15 mouse cellular contexts compared by ENCODE assay signal in the genomic region with DNA sequence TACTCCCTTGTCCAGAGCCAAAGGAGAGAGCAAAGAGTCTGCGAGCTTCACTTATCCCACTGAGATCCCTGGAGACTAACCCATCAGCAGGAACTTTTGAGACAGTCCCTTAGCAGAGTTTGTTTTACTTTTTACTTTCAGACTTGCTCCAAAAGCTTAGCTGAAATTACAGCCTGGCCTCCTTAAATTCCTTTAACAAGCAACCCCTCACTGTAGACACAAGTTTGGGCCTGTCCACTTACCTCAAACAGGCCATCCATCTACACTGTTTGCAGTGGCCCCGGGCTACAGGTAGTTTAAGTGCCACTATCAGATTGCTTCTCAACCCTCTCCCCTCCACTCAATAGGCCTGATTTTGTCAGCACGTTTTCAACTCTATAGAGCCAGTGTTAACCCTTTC.
DNase-seq lines count a peak whose midpoint lies in the region; ATAC-seq and TF ChIP-seq lines count a peak whose summit lies in the region.
"Had no signal": no experiment of that assay in that cellular context is flagged by ENCODE, and none has a peak within 500 bp of the region (broad histone marks: within the 10 kb centered on the region; RNA-seq: fewer than 3 reads in every experiment).

No protein-coding gene starts in this region.

- peak; percentile 71 for TF ChIP-seq EP300 in stomach, postnatal 0 days (optimal IDR thresholded peaks at IDR 0.05)

- H3K36me3 ChIP-seq in forebrain, embryonic 10.5 days (replicated peaks), result no peaks in the 10 kb centered on the region
- H3K36me3 ChIP-seq in forebrain, embryonic 15.5 days, result no peaks in the 10 kb centered on the region
- H3K36me3 ChIP-seq in lung, embryonic 16.5 days (ENCODE audit: control insufficient read depth, insufficient read depth, low read length), result no peaks in the 10 kb centered on the region
- H3K36me3 ChIP-seq in stomach, postnatal 0 days (ENCODE audit: control insufficient read depth, insufficient read depth, low read length), result no peaks in the 10 kb centered on the region
- no peaks in the 10 kb centered on the region for H3K36me3 ChIP-seq in midbrain, embryonic 14.5 days (ENCODE audit: control insufficient read depth, insufficient read depth, low read length)
- H3K36me3 ChIP-seq: heart, embryonic 12.5 days; limb, embryonic 13.5 days had no signal

- no peak for TF ChIP-seq CTCF in stomach, postnatal 0 days (IDR thresholded peaks at IDR 0.05; ENCODE audit: low read depth)

- H3K9me3 ChIP-seq in forebrain, embryonic 10.5 days, result no peaks in the 10 kb centered on the region
- no peaks in the 10 kb centered on the region for H3K9me3 ChIP-seq in forebrain, embryonic 15.5 days
- H3K9me3 ChIP-seq in lung, embryonic 16.5 days (ENCODE audit: control insufficient read depth, low read length), result no peaks in the 10 kb centered on the region
- no peaks in the 10 kb centered on the region for H3K9me3 ChIP-seq in stomach, postnatal 0 days (ENCODE audit: control insufficient read depth, low read length)
- H3K9me3 ChIP-seq in midbrain, embryonic 14.5 days (ENCODE audit: control insufficient read depth, low read length), result no peaks in the 10 kb centered on the region
- H3K9me3 ChIP-seq: heart, embryonic 12.5 days; limb, embryonic 13.5 days had no signal

- WGBS in forebrain, embryonic 10.5 days, result 24% methylated on average over 3 of the region's 3 CpGs
- WGBS in forebrain, embryonic 15.5 days, result 26% methylated on average over 3 of the region's 3 CpGs
- 6% methylated on average over 3 of the region's 3 CpGs for WGBS in lung, embryonic 16.5 days
- 13% methylated on average over 3 of the region's 3 CpGs for WGBS in stomach, postnatal 0 days
- WGBS in midbrain, embryonic 14.5 days, result 37% methylated on average over 3 of the region's 3 CpGs

- no peak for ATAC-seq in forebrain, embryonic 15.5 days (replicated peaks)
- peak; percentile 96 for ATAC-seq in lung, embryonic 16.5 days (ENCODE audit: low read depth)
- no peak; the same call in 1 of the 2 replicates for ATAC-seq in stomach, postnatal 0 days (ENCODE audit: low FRiP score, low TSS enrichment)
- no peak for ATAC-seq in midbrain, embryonic 14.5 days (ENCODE audit: low FRiP score, low TSS enrichment)

- H3K27ac ChIP-seq in forebrain, embryonic 10.5 days, result 0 out of 2 replicates have a peak overlapping the region, but pooled peaks have one; percentile 11
- H3K27ac ChIP-seq in forebrain, embryonic 15.5 days (replicated peaks), result no peak overlapping the region
- H3K27ac ChIP-seq in lung, embryonic 16.5 days (ENCODE audit: low read length), result 0 out of 2 replicates have a peak overlapping the region, but pooled peaks have one; percentile 23
- 0 out of 2 replicates have a peak overlapping the region, but pooled peaks have one; percentile 13 for H3K27ac ChIP-seq in stomach, postnatal 0 days (replicated peaks)
- H3K27ac ChIP-seq in midbrain, embryonic 14.5 days (replicated peaks; ENCODE audit: low read depth, low read length), result no peak overlapping the region
- H3K27ac ChIP-seq: gastrocnemius, adult 2 months; limb, embryonic 13.5 days had no signal

- H3K4me2 ChIP-seq in forebrain, embryonic 15.5 days (replicated peaks), result no peak overlapping the region
- no peak overlapping the region for H3K4me2 ChIP-seq in lung, embryonic 16.5 days (ENCODE audit: low read depth, low read length)
- H3K4me2 ChIP-seq in stomach, postnatal 0 days (replicated peaks; ENCODE audit: low read depth), result no peak overlapping the region
- H3K4me2 ChIP-seq in midbrain, embryonic 14.5 days (ENCODE audit: low read length), result no peak overlapping the region
- H3K4me2 ChIP-seq: heart, embryonic 12.5 days; limb, embryonic 13.5 days had no signal

- no peak overlapping the region for H3K4me3 ChIP-seq in forebrain, embryonic 10.5 days
- no peak overlapping the region for H3K4me3 ChIP-seq in forebrain, embryonic 15.5 days
- no peak overlapping the region for H3K4me3 ChIP-seq in lung, embryonic 16.5 days (ENCODE audit: low read length)
- no peak overlapping the region for H3K4me3 ChIP-seq in stomach, postnatal 0 days (ENCODE audit: low read depth, low read length)
- no peak overlapping the region for H3K4me3 ChIP-seq in midbrain, embryonic 14.5 days (replicated peaks; ENCODE audit: low read depth, low read length)
- H3K4me3 ChIP-seq: gastrocnemius, adult 2 months; heart, embryonic 12.5 days; limb, embryonic 13.5 days had no signal

- no peak overlapping the region for H3K9ac ChIP-seq in forebrain, embryonic 15.5 days (replicated peaks)
- no peak overlapping the region for H3K9ac ChIP-seq in lung, embryonic 16.5 days (ENCODE audit: low read length)
- H3K9ac ChIP-seq in stomach, postnatal 0 days (ENCODE audit: low read length), result no peak overlapping the region
- H3K9ac ChIP-seq in midbrain, embryonic 14.5 days (replicated peaks; ENCODE audit: low read length), result no peak overlapping the region
- H3K9ac ChIP-seq: heart, embryonic 12.5 days; limb, embryonic 13.5 days had no signal

- peaks cover 13% of the 10 kb centered on the region for H3K4me1 ChIP-seq in forebrain, embryonic 10.5 days
- no peaks in the 10 kb centered on the region for H3K4me1 ChIP-seq in forebrain, embryonic 15.5 days
- peaks cover 7% of the 10 kb centered on the region for H3K4me1 ChIP-seq in lung, embryonic 16.5 days (replicated peaks; ENCODE audit: control insufficient read depth, insufficient read depth, low read length)
- no peaks in the 10 kb centered on the region for H3K4me1 ChIP-seq in stomach, postnatal 0 days (replicated peaks; ENCODE audit: control insufficient read depth, insufficient read depth)
- H3K4me1 ChIP-seq in midbrain, embryonic 14.5 days (ENCODE audit: control insufficient read depth, insufficient read depth, low read length), result no peaks in the 10 kb centered on the region

- peaks cover 8% of the 10 kb centered on the region; the same call in 1 of the 2 replicates for H3K27me3 ChIP-seq in forebrain, embryonic 10.5 days (ENCODE audit: poor library complexity, severe bottlenecking)
- H3K27me3 ChIP-seq in forebrain, embryonic 15.5 days, result no peaks in the 10 kb centered on the region
- H3K27me3 ChIP-seq in lung, embryonic 16.5 days (ENCODE audit: control insufficient read depth, insufficient read depth, low read depth, low read length), result no peaks in the 10 kb centered on the region
- H3K27me3 ChIP-seq in stomach, postnatal 0 days (ENCODE audit: control insufficient read depth, insufficient read depth, low read length), result no peaks in the 10 kb centered on the region
- no peaks in the 10 kb centered on the region for H3K27me3 ChIP-seq in midbrain, embryonic 14.5 days (ENCODE audit: control insufficient read depth, insufficient read depth, low read length)
- H3K27me3 ChIP-seq: heart, embryonic 12.5 days; limb, embryonic 13.5 days had no signal

- DNase-seq in forebrain, embryonic 10.5 days (ENCODE audit: extremely low spot score, low spot score), result no peak
- DNase-seq in lung, postnatal 10 days, result no peak
- peak; percentile 69 for DNase-seq in forelimb bud, embryonic 11.5 days (ENCODE audit: low read depth, low spot score)
- no peak for DNase-seq in stomach, postnatal 0 days (ENCODE audit: low spot score)
- no peak for DNase-seq in midbrain, embryonic 14.5 days
- DNase-seq in heart, adult 11 months, result no peak
- DNase-seq: adrenal gland, adult 2 months; cerebellum, postnatal 10 days; gastrocnemius, adult 2 months; kidney, adult 9 months; right cerebral cortex, adult 18-20 months had no signal

Comparison
In these comparisons a context has a peak if more than half of its experiments do, and no peak if none do; other contexts are left out.
1. H3K27ac ChIP-seq: peak in forebrain, embryonic 10.5 days (single experiment), lung, embryonic 16.5 days (single experiment) and stomach, postnatal 0 days (single experiment); none in forebrain, embryonic 15.5 days (single experiment) and midbrain, embryonic 14.5 days (single experiment).